Mouse (Mus musculus) bone marrow, adult 2 months (tissue): ENCODE results near the gene Tspan13. TPM values are rescaled to one million over a fixed set of nuclear protein-coding genes. Genes with fewer than 3 reads are reported as not detected.
A peak's percentile ranks its signal among the peaks of the same experiment; 100 is the strongest.

Source experiments
- H3K27ac ChIP-seq: fragments of 200-500 bp; 2 replicates; pipeline ENCODE4 v1.5.1; 2012; ENCODE audit warnings: low read depth, mild to moderate bottlenecking, control low read depth, inconsistent platforms, low read length; ENCODE audit not compliant: control insufficient read depth, poor library complexity, insufficient read depth
- H3K4me1 ChIP-seq: fragments of 200-500 bp; 2 replicates; pipeline ENCODE4 v1.6.1; 2011; ENCODE audit warnings: low read length; ENCODE audit not compliant: control insufficient read depth, insufficient read depth
- H3K4me3 ChIP-seq: fragments of 200-500 bp; replicated peaks from 2 replicates; pipeline ENCODE3; 2011; ENCODE audit warnings: mild to moderate bottlenecking, low read depth, low read length, control low read depth; ENCODE audit not compliant: control insufficient read depth
- CTCF ChIP-seq: fragments of 200-500 bp; IDR thresholded peaks from 2 replicates; pipeline ENCODE4 v1.5.1; 2011; ENCODE audit warnings: low read length, control low read depth; ENCODE audit not compliant: control insufficient read depth, insufficient read depth
- POLR2A ChIP-seq: fragments of 200-500 bp; IDR thresholded peaks from 2 replicates; pipeline ENCODE4 v1.6.1; 2011; ENCODE audit warnings: low read depth, mild to moderate bottlenecking, control low read depth, low read length, borderline replicate concordance; ENCODE audit not compliant: control insufficient read depth
- WGBS: fragments of 180-500 bp; shearing (Covaris S2); methylation state at CpG from one replicate; pipeline ENCODE4 v1.1.7; 2018; 5-methylcytosine and 5-hydroxymethylcytosine counted together
- polyA plus RNA-seq: library from polyadenylated mRNA; stranded (reverse); fragments of >200 nt; gene quantifications from 2 replicates; pipeline ENCODE4 v1.2.4, GENCODE M21; 2011; ENCODE audit warnings: low replicate concordance; ENCODE audit not compliant: missing spikeins, insufficient read depth, insufficient read length

The Tspan13 gene
- polyA plus RNA-seq: 18.3 and 22.2 TPM in 2 replicates

GRCm38 (mm10) chr12:36042348-36042778 is at the start of gene Tspan13:
Gene Tspan13 (minus strand): TSS chr12:36042500.
- peak within 1 kb of the TSS; percentile 52 for H3K27ac ChIP-seq
- H3K4me3 ChIP-seq: peak within 1 kb of the TSS; percentile 74
- under 1% methylated on average over 35 of the region's 35 CpGs for WGBS
- TF ChIP-seq CTCF (no peak), POLR2A (peak; percentile 86; the same call in 1 of the 2 replicates)
- no peaks in the 10 kb centered on the region; the same call in 1 of the 2 replicates for H3K4me1 ChIP-seq

GRCm38 (mm10) chr12:36091964-36092363 is 49.7 kb upstream of the Tspan13 start:
- 91% methylated on average over 10 of the region's 10 CpGs for WGBS
- H3K4me1 ChIP-seq: no peaks in the 10 kb centered on the region
- TF ChIP-seq CTCF (no peak), POLR2A (no peak)
- H3K27ac ChIP-seq: no peak overlapping the region
- no peak overlapping the region for H3K4me3 ChIP-seq

DNA sequence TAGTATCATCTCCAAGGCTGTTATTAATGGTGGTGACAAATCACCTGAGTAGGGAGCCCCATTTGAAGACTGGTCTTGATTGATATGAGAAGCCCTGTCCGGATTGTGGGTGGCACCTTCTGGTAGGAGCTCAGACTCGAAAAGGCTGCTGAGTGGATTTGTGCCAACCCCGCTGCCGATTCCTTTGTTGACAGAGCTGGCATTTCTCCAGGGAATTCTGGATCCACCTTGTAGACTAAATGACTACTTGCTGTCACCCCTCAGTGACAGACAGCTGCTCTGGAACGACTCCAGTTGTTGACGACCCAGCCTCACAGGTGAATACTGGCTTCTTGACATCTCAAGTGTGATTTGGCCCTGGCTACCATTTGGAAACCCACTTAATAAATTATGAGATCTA is 46.9 kb upstream of the Tspan13 start:
- Histone ChIP-seq H3K4me3 (no peak overlapping the region), H3K4me1 (no peaks in the 10 kb centered on the region), H3K27ac (no peak overlapping the region)
- TF ChIP-seq POLR2A: no peak
- TF ChIP-seq CTCF: no peak
- 79% methylated on average over 6 of the region's 6 CpGs for WGBS

- Histone ChIP-seq H3K4me3 (no peak overlapping the region), H3K27ac (no peak overlapping the region), H3K4me1 (no peaks in the 10 kb centered on the region)
- no peak for TF ChIP-seq CTCF
- TF ChIP-seq POLR2A: no peak
- 78% methylated on average over 1 of the region's 1 CpGs for WGBS
These were observed 46.5 kb upstream of the Tspan13 start for GRCm38 (mm10) chr12:36088804-36089203.

DNA sequence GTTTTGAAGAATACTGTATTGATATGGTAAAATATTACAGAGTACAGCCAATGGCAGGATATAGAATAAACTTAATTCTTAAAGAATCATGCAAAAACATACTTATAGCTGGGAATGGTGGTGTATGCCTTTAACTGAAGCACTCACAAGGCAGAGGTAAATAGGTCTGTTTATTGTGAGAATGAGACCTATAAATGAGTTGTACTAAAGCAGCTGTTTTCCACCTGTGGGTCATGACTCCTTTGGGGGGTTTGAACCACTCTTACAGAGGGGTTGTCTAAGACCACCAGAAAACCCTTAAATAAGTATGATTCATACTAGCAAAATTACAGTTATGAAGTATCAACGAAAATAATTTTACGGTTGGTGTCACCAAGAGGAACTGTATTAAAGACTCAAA is 43.1 kb upstream of the Tspan13 start:
- TF ChIP-seq CTCF (no peak), POLR2A (no peak)
- no peak overlapping the region for H3K4me3 ChIP-seq
- no peak overlapping the region for H3K27ac ChIP-seq
- 88% methylated on average over 2 of the region's 2 CpGs for WGBS
- H3K4me1 ChIP-seq: no peaks in the 10 kb centered on the region

GRCm38 (mm10) chr12:36078101-36078899 is 36.0 kb upstream of the Tspan13 start:
- 46% methylated on average over 4 of the region's 4 CpGs for WGBS
- Histone ChIP-seq H3K27ac (no peak overlapping the region), H3K4me1 (no peaks in the 10 kb centered on the region), H3K4me3 (no peak overlapping the region)
- TF ChIP-seq POLR2A (no peak), CTCF (no peak)

DNA sequence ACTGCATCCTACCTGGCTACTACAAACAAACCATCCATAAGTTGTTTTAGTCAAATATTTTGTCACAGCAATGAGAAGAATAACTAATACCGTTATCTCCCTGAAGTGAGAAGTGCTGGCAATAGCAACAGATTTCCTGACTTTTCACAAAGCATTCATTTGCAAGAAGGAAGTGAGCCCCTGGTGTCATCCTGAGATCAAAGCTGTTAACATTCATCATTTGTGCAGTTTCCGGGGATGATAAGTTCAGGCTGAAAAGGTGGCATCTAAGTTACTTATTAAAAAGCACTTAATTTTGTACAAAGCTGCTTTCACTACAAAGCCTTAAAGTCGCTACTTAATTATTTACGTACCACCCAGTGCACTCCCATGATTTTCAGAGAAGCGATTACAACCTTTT is 30.6 kb upstream of the Tspan13 start:
- Histone ChIP-seq H3K4me1 (no peaks in the 10 kb centered on the region), H3K27ac (no peak overlapping the region), H3K4me3 (no peak overlapping the region)
- TF ChIP-seq POLR2A: no peak
- TF ChIP-seq CTCF: no peak
- 63% methylated on average over 5 of the region's 5 CpGs for WGBS

- H3K27ac ChIP-seq: no peak overlapping the region
- WGBS: 82% methylated on average over 4 of the region's 4 CpGs
- TF ChIP-seq CTCF: no peak
- TF ChIP-seq POLR2A: no peak
These were observed 27.9 kb upstream of the Tspan13 start for GRCm38 (mm10) chr12:36070231-36070630.

More at GRCm38 (mm10) chr12:36070231-36070630, 27.9 kb upstream of the Tspan13 start:
- no peaks in the 10 kb centered on the region for H3K4me1 ChIP-seq
- H3K4me3 ChIP-seq: no peak overlapping the region
